Mouse (Mus musculus) olfactory bulb, adult 2 months (tissue): ENCODE results near the gene Dach1.

Experiments used
- CTCF ChIP-seq: fragments of 200-500 bp; IDR thresholded peaks from 2 replicates; pipeline ENCODE4 v1.5.1; 2012; ENCODE audit warnings: low read depth, mild to moderate bottlenecking, low read length, moderate library complexity; ENCODE audit not compliant: insufficient read depth
- POLR2A ChIP-seq: fragments of 200-500 bp; IDR thresholded peaks from 2 replicates; pipeline ENCODE4 v1.6.1; 2012; ENCODE audit warnings: mild to moderate bottlenecking, low read depth, low read length, moderate library complexity; ENCODE audit not compliant: insufficient read depth

GRCm38 (mm10) chr14:98087355-98087754, 82.2 kb downstream of the Dach1 start:
- no peak for TF ChIP-seq POLR2A
- TF ChIP-seq CTCF: no peak
